Mouse (Mus musculus) right cerebral cortex, adult 2 months (tissue): ENCODE results near the gene Ccdc185.

Source experiments
- DNase-seq, 2 experiments: peaks; one replicate each; pipeline ENCODE4 v3.0.0; 2021 to 2022; ENCODE audit warnings: low spot score in 2 of 2

Ccdc185 gene

GRCm38 (mm10) chr1:182749080-182749479 lies at the start of gene Ccdc185:
Gene Ccdc185, minus strand, starts transcription at chr1:182749180.
- DNase-seq = no peak

- peak; percentile 52 to 53 for DNase-seq
These were observed 48.1 kb upstream of the Ccdc185 start for GRCm38 (mm10) chr1:182797048-182797447.

GRCm38 (mm10) chr1:182794628-182795027 lies 45.6 kb upstream of the Ccdc185 start:
- peak; percentile 78 for DNase-seq

- DNase-seq = peak; percentile 67
These were observed 45.2 kb upstream of the Ccdc185 start for GRCm38 (mm10) chr1:182794221-182794620.

- DNase-seq = peak; percentile 65 to 77
These were observed 43.6 kb upstream of the Ccdc185 start for GRCm38 (mm10) chr1:182792521-182793071.

- DNase-seq = no peak
These were observed 39.9 kb upstream of the Ccdc185 start for GRCm38 (mm10) chr1:182788896-182789295.

GRCm38 (mm10) chr1:182787030-182787429 lies 38.0 kb upstream of the Ccdc185 start:
- no peak for DNase-seq

- DNase-seq = no peak
These were observed 36.5 kb upstream of the Ccdc185 start for GRCm38 (mm10) chr1:182785504-182785903.

GRCm38 (mm10) chr1:182784784-182785183 lies 35.8 kb upstream of the Ccdc185 start:
- no peak for DNase-seq

GRCm38 (mm10) chr1:182783774-182784173 lies 34.8 kb upstream of the Ccdc185 start:
- DNase-seq = no peak

GRCm38 (mm10) chr1:182779024-182779520 lies 30.1 kb upstream of the Ccdc185 start:
- DNase-seq = no peak

- no peak for DNase-seq
These were observed 29.2 kb upstream of the Ccdc185 start for GRCm38 (mm10) chr1:182778225-182778624.

GRCm38 (mm10) chr1:182776749-182777410 lies 27.9 kb upstream of the Ccdc185 start:
- peak in 1 of 2 experiments; percentile 48 for DNase-seq

GRCm38 (mm10) chr1:182775576-182775975 lies 26.6 kb upstream of the Ccdc185 start:
- DNase-seq = no peak

- DNase-seq = peak; percentile 28 to 36
These were observed 15.7 kb upstream of the Ccdc185 start for GRCm38 (mm10) chr1:182764541-182765281.

- peak; percentile 80 to 88 for DNase-seq
These were observed 14.9 kb upstream of the Ccdc185 start, which contains the start of gene Susd4 for GRCm38 (mm10) chr1:182763716-182764461. Gene Susd4, plus strand, starts transcription at chr1:182763860.

- DNase-seq = peak; percentile 44 to 50
These were observed 14.3 kb upstream of the Ccdc185 start for GRCm38 (mm10) chr1:182763191-182763715.

GRCm38 (mm10) chr1:182758783-182759182 lies 9.8 kb upstream of the Ccdc185 start:
- DNase-seq = no peak

GRCm38 (mm10) chr1:182754865-182755264 lies 5.9 kb upstream of the Ccdc185 start:
- DNase-seq = no peak

- DNase-seq = no peak
These were observed 4.7 kb upstream of the Ccdc185 start for GRCm38 (mm10) chr1:182753694-182754093.

- DNase-seq = no peak
These were observed 2.3 kb upstream of the Ccdc185 start for GRCm38 (mm10) chr1:182751301-182751700.

- DNase-seq = no peak
These were observed 1.1 kb downstream of the Ccdc185 start for GRCm38 (mm10) chr1:182747834-182748233.
